Mouse (Mus musculus) olfactory bulb, adult 2 months (tissue): ENCODE data around the gene Snhg11.

Experiments
- CTCF ChIP-seq: fragments of 200-500 bp; IDR thresholded peaks from 2 replicates; pipeline ENCODE4 v1.5.1; 2012; ENCODE audit warnings: low read depth, mild to moderate bottlenecking, low read length, moderate library complexity; ENCODE audit not compliant: insufficient read depth
- POLR2A ChIP-seq: fragments of 200-500 bp; IDR thresholded peaks from 2 replicates; pipeline ENCODE4 v1.6.1; 2012; ENCODE audit warnings: mild to moderate bottlenecking, low read depth, low read length, moderate library complexity; ENCODE audit not compliant: insufficient read depth

GRCm38 (mm10) chr2:158355238-158355637 lies 20.2 kb upstream of the Snhg11 start:
- no peak for TF ChIP-seq POLR2A
- TF ChIP-seq CTCF, result no peak
